Comparison of ENCODE assay signal across 23 mouse cellular contexts in the genomic region with DNA sequence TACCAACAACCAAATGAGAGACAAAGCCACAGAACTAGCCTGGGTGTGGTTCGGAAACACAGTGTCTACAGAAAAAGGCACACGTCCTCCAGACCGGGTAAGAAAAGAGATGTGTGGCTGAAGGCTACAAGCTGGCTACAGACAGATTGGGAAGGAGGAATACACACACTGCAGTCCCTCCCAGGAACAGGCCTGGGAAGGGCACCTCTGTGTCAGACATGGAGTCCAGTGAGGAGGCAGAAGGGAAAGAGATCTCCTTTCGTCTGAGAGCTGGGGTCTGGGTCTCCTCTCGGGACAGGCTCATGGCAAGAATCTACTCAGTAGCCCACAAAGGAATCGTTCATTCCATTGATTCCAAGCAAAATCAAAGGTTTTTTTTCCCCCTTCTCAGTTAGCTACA.
"Had no signal": no experiment of that assay in that cellular context is flagged by ENCODE, and none has a peak within 500 bp of the region (broad histone marks: within the 10 kb centered on the region; RNA-seq: fewer than 3 reads in every experiment).

No protein-coding gene starts in this region.

- H3K4me3 ChIP-seq: gastrocnemius, adult 2 months; heart, adult 2 months; heart, embryonic 10.5 days; heart, embryonic 12.5 days; hindbrain, embryonic 13.5 days; intestine, embryonic 15.5 days; layer of hippocampus, adult 2 months; left cerebral cortex, adult 2 months; limb, embryonic 10.5 days; limb, embryonic 12.5 days had no signal

- H3K36me3 ChIP-seq: heart, embryonic 10.5 days; heart, embryonic 12.5 days; hindbrain, embryonic 13.5 days; intestine, embryonic 15.5 days; limb, embryonic 10.5 days; limb, embryonic 12.5 days had no signal

- ATAC-seq: hindbrain, embryonic 16.5 days; inflammation-experienced regulatory T-cells, adult 6 months; intestine, embryonic 15.5 days; intestine, postnatal 0 days had no signal

- H3K27me3 ChIP-seq: heart, embryonic 12.5 days; hindbrain, embryonic 13.5 days; intestine, embryonic 15.5 days; limb, embryonic 12.5 days had no signal

- H3K4me2 ChIP-seq: heart, embryonic 12.5 days; hindbrain, embryonic 13.5 days; intestine, embryonic 15.5 days; limb, embryonic 12.5 days had no signal

- H3K4me1 ChIP-seq: heart, embryonic 10.5 days; heart, embryonic 12.5 days; intestine, embryonic 15.5 days had no signal

- H3K9me3 ChIP-seq: heart, embryonic 10.5 days; heart, embryonic 12.5 days; hindbrain, embryonic 13.5 days; intestine, embryonic 15.5 days; limb, embryonic 10.5 days; limb, embryonic 12.5 days had no signal

- DNase-seq: gastrocnemius, adult 2 months; gastrocnemius, postnatal 10 days; gastrocnemius, postnatal 25 days; heart, adult 2 months; heart, postnatal 10 days; heart, postnatal 4 days; kidney, adult 18-20 months; kidney, adult 8-10 months; kidney, postnatal 10 days; kidney, postnatal 25 days; kidney, postnatal 4 days; liver had no signal

- H3K9ac ChIP-seq: heart, embryonic 12.5 days; hindbrain, embryonic 13.5 days; intestine, embryonic 15.5 days; limb, embryonic 12.5 days had no signal

- H3K27ac ChIP-seq: gastrocnemius, adult 2 months; heart, adult 2 months; heart, embryonic 10.5 days; hindbrain, embryonic 13.5 days; intestine, embryonic 15.5 days; layer of hippocampus, adult 2 months; left cerebral cortex, adult 2 months; limb, embryonic 10.5 days; limb, embryonic 12.5 days had no signal
